Mouse (Mus musculus) liver, adult 2 months (tissue): Measurements from ENCODE around the gene Lrrc3c. TPM values are rescaled to one million over a fixed set of nuclear protein-coding genes. Genes with fewer than 3 reads are reported as not detected.

Source experiments
- DNase-seq: peaks from one replicate; pipeline ENCODE4 v3.0.0-alpha.2; 2011; ENCODE audit warnings: low read depth, low spot score; ENCODE audit errors: extremely low read depth
- H3K27ac ChIP-seq: fragments of 200-500 bp; replicated peaks from 2 replicates; pipeline ENCODE4 v1.5.1; 2012; ENCODE audit warnings: low read depth, mild to moderate bottlenecking, control low read depth, inconsistent platforms, low read length; ENCODE audit not compliant: insufficient read depth
- H3K27me3 ChIP-seq: fragments of 200-500 bp; 2 replicates; pipeline ENCODE4 v1.6.1; 2012; ENCODE audit warnings: mild to moderate bottlenecking, moderate library complexity, low read length, inconsistent platforms; ENCODE audit not compliant: control insufficient read depth, insufficient read depth
- H3K36me3 ChIP-seq: fragments of 200-500 bp; 2 replicates; pipeline ENCODE4 v1.6.1; 2012; ENCODE audit warnings: low read length, inconsistent platforms; ENCODE audit not compliant: control insufficient read depth, insufficient read depth
- H3K4me1 ChIP-seq: fragments of 200-500 bp; 2 replicates; pipeline ENCODE4 v1.6.1; 2011; ENCODE audit warnings: low read length; ENCODE audit not compliant: control insufficient read depth, insufficient read depth
- H3K4me3 ChIP-seq: fragments of 200-500 bp; 2 replicates; pipeline ENCODE4 v1.5.1; 2011; ENCODE audit warnings: low read depth, mild to moderate bottlenecking, control low read depth, low read length, moderate library complexity; ENCODE audit not compliant: insufficient read depth
- H3K79me2 ChIP-seq: fragments of 200-500 bp; 2 replicates; pipeline ENCODE4 v1.6.1; 2012; ENCODE audit warnings: inconsistent platforms, mild to moderate bottlenecking, low read length, moderate library complexity; ENCODE audit not compliant: control insufficient read depth, insufficient read depth
- H3K9ac ChIP-seq: fragments of 200-500 bp; 2 replicates; pipeline ENCODE4 v1.6.1; 2012; ENCODE audit warnings: low read depth, mild to moderate bottlenecking, control low read depth, inconsistent platforms, low read length
- CTCF ChIP-seq: fragments of 200-500 bp; IDR thresholded peaks from 2 replicates; pipeline ENCODE4 v1.5.1; 2011; ENCODE audit warnings: low read depth, low read length, control low read depth
- POLR2A ChIP-seq: fragments of 200-500 bp; IDR thresholded peaks from 2 replicates; pipeline ENCODE4 v1.6.1; 2011; ENCODE audit warnings: low read length, control low read depth; ENCODE audit not compliant: insufficient read depth; ENCODE audit errors: extremely low read depth
- WGBS: fragments of 180-500 bp; shearing (Covaris S2); methylation state at CpG from one replicate; pipeline ENCODE4 v1.1.7; 2018; 5-methylcytosine and 5-hydroxymethylcytosine counted together
- polyA plus RNA-seq: library from polyadenylated mRNA; depleted of rRNA; stranded (reverse); fragments of >200 nt; gene quantifications from 2 replicates; pipeline ENCODE4 v1.2.3, GENCODE M21; 2012
- total RNA-seq: library from RNA; depleted of rRNA; stranded (reverse); fragments of >200 nt; gene quantifications from 2 replicates; pipeline ENCODE4 v1.2.3, GENCODE M21; 2014

The Lrrc3c gene
- total and polyA plus RNA-seq, 2 experiments = not detected

DNA sequence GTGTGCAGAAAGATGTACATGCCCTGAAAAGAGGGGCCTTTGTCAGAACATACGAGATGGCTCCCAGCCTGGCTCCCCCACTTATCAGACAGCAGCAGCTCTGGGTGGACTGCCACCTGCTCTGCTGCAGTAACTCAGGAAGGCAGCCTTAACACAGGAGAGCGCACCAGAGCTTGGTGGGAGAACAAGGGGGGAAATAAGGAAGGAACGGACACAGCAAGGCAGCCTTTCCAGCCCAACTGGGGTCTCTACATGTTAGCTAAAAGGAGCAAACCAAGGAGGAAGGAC is 14.9 kb upstream of the Lrrc3c start:
- WGBS = 96% methylated on average over 3 of the region's 3 CpGs
- no peak for DNase-seq
- Histone ChIP-seq H3K79me2 (peaks cover 16% of the 10 kb centered on the region), H3K9ac (no peak overlapping the region), H3K27ac (no peak overlapping the region), H3K27me3 (no peaks in the 10 kb centered on the region), H3K36me3 (peaks cover 11% of the 10 kb centered on the region; the same call in 1 of the 2 replicates), H3K4me1 (peaks cover 41% of the 10 kb centered on the region), H3K4me3 (no peak overlapping the region)
- TF ChIP-seq CTCF (no peak), POLR2A (no peak)

DNA sequence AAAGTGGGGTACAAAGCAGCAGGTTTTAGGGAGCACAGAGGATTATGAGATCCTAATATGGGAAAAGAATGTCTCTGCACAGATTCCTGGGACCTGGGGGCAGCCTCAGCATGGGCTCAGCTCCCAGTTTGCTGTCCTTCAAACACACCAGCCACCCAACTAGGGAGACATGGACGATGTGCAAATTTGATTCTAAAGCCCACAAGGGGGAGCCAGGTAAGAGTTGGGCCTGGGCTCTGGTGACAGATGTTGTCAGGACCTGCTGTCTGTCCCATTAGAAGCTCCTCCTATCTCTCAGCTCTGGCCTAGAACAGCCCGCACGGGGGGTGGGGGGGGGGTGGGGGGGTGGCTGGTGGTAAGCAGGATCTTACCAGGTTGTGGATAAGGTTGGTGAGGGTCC is 14.5 kb upstream of the Lrrc3c start:
- Histone ChIP-seq H3K27ac (no peak overlapping the region), H3K36me3 (peaks cover 11% of the 10 kb centered on the region; the same call in 1 of the 2 replicates), H3K27me3 (no peaks in the 10 kb centered on the region), H3K4me1 (peaks cover 41% of the 10 kb centered on the region), H3K79me2 (peaks cover 16% of the 10 kb centered on the region), H3K9ac (no peak overlapping the region), H3K4me3 (no peak overlapping the region)
- no peak for TF ChIP-seq POLR2A
- TF ChIP-seq CTCF = no peak
- DNase-seq = no peak
- WGBS = 46% methylated on average over 3 of the region's 3 CpGs

DNA sequence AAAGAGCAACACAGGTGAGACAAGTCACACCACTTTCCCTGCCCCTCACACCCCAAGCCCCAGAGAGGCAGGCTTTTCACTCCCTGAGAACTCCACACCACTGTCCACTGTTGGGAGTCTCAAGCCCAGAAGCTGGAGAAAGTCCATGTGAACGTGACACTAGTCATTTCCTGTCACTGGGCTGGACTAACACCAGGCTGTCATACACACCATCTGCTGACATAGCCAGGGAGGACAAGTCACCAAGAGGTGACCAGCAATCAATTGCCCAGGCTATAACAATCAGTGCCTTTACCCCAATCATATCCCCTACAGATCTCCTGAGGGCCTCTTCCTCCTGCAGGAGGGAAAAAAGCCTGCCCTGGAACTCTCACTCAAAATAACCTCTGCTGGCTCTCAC is 13.9 kb upstream of the Lrrc3c start:
- Histone ChIP-seq H3K27ac (no peak overlapping the region), H3K27me3 (no peaks in the 10 kb centered on the region), H3K9ac (0 out of 2 replicates have a peak overlapping the region, but pooled peaks have one; percentile 7), H3K4me1 (peaks cover 46% of the 10 kb centered on the region), H3K36me3 (peaks cover 11% of the 10 kb centered on the region; the same call in 1 of the 2 replicates), H3K79me2 (peaks cover 16% of the 10 kb centered on the region), H3K4me3 (no peak overlapping the region)
- peak; percentile 60 for DNase-seq
- WGBS = 10% methylated on average over 1 of the region's 1 CpGs
- no peak for TF ChIP-seq POLR2A
- no peak for TF ChIP-seq CTCF

DNA sequence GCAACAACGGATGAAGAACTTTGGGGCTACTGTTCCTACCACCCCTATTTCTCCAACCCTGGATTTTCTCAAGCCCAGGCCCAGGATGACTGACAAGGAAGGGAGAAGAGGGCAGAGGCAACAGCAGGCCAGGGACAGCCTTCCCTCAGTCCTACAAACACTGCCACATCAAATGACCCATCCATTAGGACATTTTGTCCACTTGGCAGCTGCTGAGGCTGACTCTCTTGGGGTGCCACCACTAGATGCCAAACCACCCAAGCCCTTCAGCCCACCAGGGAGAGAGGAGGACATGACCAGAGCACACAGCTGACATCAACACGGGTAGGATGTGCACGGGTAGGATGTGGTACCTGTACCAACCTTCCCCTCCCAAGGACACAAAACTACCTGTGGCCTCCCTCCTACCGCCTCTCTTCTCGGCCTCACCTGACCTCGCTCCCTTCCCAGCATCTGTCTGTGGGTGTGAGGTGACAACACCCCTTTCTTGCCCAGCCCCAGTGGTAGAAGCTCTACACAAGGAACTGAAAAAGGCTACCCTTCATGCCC is 13.4 kb upstream of the Lrrc3c start:
- H3K79me2 ChIP-seq = peaks cover 16% of the 10 kb centered on the region
- peaks cover 52% of the 10 kb centered on the region for H3K4me1 ChIP-seq
- H3K4me3 ChIP-seq = no peak overlapping the region
- H3K9ac ChIP-seq = peak overlapping the region; percentile 27
- 70% methylated on average over 6 of the region's 6 CpGs for WGBS
- peak overlapping the region; percentile 75 for H3K27ac ChIP-seq
- H3K27me3 ChIP-seq = no peaks in the 10 kb centered on the region
- DNase-seq = peak; percentile 55
- no peak for TF ChIP-seq CTCF
- no peak for TF ChIP-seq POLR2A
- H3K36me3 ChIP-seq = peaks cover 11% of the 10 kb centered on the region; the same call in 1 of the 2 replicates

DNA sequence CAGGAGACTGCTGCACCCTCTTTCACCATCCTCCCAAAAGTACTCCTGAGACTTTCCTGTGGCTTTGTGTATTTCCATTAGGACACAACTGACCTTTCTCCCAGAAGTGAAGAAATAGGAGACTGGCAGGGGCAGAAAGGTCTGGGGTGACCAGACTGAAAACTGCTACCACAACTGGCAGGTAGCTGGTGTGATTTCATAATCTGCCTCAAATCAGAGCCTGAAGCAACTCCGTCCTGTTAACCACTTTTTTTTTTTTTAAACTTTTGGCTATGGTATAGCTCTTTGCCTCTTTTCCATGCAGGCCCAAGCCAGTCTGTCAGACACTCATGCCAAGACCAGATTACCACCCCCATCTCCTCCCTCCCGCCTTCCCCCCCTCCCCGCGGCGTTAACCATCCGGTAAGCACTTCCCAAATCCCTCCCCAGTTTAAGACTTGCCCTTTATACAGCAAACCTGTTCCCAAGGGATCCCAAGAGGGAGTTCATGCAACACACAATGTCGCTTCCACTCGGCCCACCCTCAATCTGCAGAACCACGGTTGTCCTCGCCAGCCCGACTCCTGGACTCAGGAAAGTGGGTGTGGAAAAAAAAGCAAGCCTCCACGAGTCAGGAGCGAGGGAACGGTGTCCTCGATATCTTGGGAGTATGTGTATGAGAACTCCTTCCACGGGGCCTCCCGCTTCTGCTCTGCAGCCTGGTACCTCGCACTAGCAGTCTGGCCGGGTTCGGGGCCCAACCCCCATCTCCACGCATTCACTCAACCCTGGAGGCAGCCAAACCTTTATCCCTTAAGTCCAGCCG is 11.8 kb upstream of the Lrrc3c start:
- peak overlapping the region; percentile 91 for H3K9ac ChIP-seq
- H3K27ac ChIP-seq = peak overlapping the region; percentile 75
- H3K36me3 ChIP-seq = peaks cover 11% of the 10 kb centered on the region; the same call in 1 of the 2 replicates
- 1% methylated on average over 22 of the region's 22 CpGs for WGBS
- TF ChIP-seq POLR2A = no peak
- TF ChIP-seq CTCF = no peak
- peak; percentile 98 for DNase-seq
- peaks cover 16% of the 10 kb centered on the region for H3K79me2 ChIP-seq
- H3K4me1 ChIP-seq = peaks cover 44% of the 10 kb centered on the region
- peak overlapping the region; percentile 85 for H3K4me3 ChIP-seq
- H3K27me3 ChIP-seq = no peaks in the 10 kb centered on the region
